Mouse (Mus musculus): ENCODE data around the gene Taf15.

- TF ChIP-seq CTCF (IDR thresholded peaks at IDR 0.05; ENCODE audit: low read depth, low read length) (no peak), POLR2A (IDR thresholded peaks at IDR 0.05; ENCODE audit: extremely low read depth, insufficient read depth, low read length) (no peak)
These were observed 33.3 kb upstream of the Taf15 start for GRCm38 (mm10) chr11:83439426-83440060.
